Mouse (Mus musculus): ENCODE measurements around the gene Iqch. TPM values are rescaled to one million over a fixed set of nuclear protein-coding genes. Genes with fewer than 3 reads are reported as not detected.
A peak's percentile ranks its signal among the peaks of the same experiment; 100 is the strongest.

The Iqch gene
- polyA plus RNA-seq, 1 experiment from 2014 or later: 0.09 TPM

- Histone ChIP-seq H3K4me3 (ENCODE audit: low read depth, low read length) (no peak overlapping the region), H3K27ac (ENCODE audit: low read depth) (no peak overlapping the region), H3K4me1 (ENCODE audit: insufficient read depth) (peaks cover 22% of the 10 kb centered on the region), H3K4me2 (ENCODE audit: low read depth, low read length) (no peak overlapping the region), H3K36me3 (replicated peaks; ENCODE audit: insufficient read depth, low read length) (no peaks in the 10 kb centered on the region; the same call in 1 of the 2 replicates), H3K9me3 (ENCODE audit: low read length) (no peaks in the 10 kb centered on the region), H3K27me3 (ENCODE audit: insufficient read depth, low read length) (no peaks in the 10 kb centered on the region), H3K9ac (replicated peaks) (no peak overlapping the region)
- no peak for DNase-seq
- TF ChIP-seq CTCF (IDR thresholded peaks at IDR 0.05; ENCODE audit: low read depth) (no peak), EP300 (IDR thresholded peaks at IDR 0.05; ENCODE audit: low read depth) (no peak)
- 81% methylated on average over 8 of the region's 8 CpGs for WGBS (ENCODE audit: insufficient replicate concordance)
- ATAC-seq: no peak
These were observed 7.0 kb upstream of the Iqch start for GRCm38 (mm10) chr9:63609246-63609645.

GRCm38 (mm10) chr9:63608006-63608405 lies 5.7 kb upstream of the Iqch start:
- 85% methylated on average over 6 of the region's 6 CpGs for WGBS (ENCODE audit: insufficient replicate concordance)
- no peak for ATAC-seq

GRCm38 (mm10) chr9:63606594-63606993 lies 4.3 kb upstream of the Iqch start:
- no peaks in the 10 kb centered on the region for H3K9me3 ChIP-seq (ENCODE audit: low read length)
- H3K4me1 ChIP-seq (ENCODE audit: insufficient read depth): peaks cover 17% of the 10 kb centered on the region
- H3K4me2 ChIP-seq (ENCODE audit: low read depth, low read length): no peak overlapping the region
- no peak for ATAC-seq
- H3K36me3 ChIP-seq (replicated peaks; ENCODE audit: insufficient read depth, low read length): no peaks in the 10 kb centered on the region; the same call in 1 of the 2 replicates
- H3K9ac ChIP-seq (replicated peaks): no peak overlapping the region
- no peak overlapping the region for H3K27ac ChIP-seq (ENCODE audit: low read depth)
- H3K4me3 ChIP-seq (ENCODE audit: low read depth, low read length): no peak overlapping the region
- 69% methylated on average over 2 of the region's 2 CpGs for WGBS (ENCODE audit: insufficient replicate concordance)
- peak; percentile 46 for TF ChIP-seq CTCF (IDR thresholded peaks at IDR 0.05; ENCODE audit: low read depth)
- no peak for TF ChIP-seq EP300 (IDR thresholded peaks at IDR 0.05; ENCODE audit: low read depth)
- peak; percentile 31 for DNase-seq
- H3K27me3 ChIP-seq (ENCODE audit: insufficient read depth, low read length): no peaks in the 10 kb centered on the region

More at GRCm38 (mm10) chr9:63608006-63608405, 5.7 kb upstream of the Iqch start:
- H3K9me3 ChIP-seq (ENCODE audit: low read length): no peaks in the 10 kb centered on the region
- H3K36me3 ChIP-seq (replicated peaks; ENCODE audit: insufficient read depth, low read length): no peaks in the 10 kb centered on the region; the same call in 1 of the 2 replicates
- no peak overlapping the region for H3K9ac ChIP-seq (replicated peaks)
- peaks cover 24% of the 10 kb centered on the region for H3K4me1 ChIP-seq (ENCODE audit: insufficient read depth)
- no peak for DNase-seq
- H3K4me3 ChIP-seq (ENCODE audit: low read depth, low read length): no peak overlapping the region
- no peaks in the 10 kb centered on the region for H3K27me3 ChIP-seq (ENCODE audit: insufficient read depth, low read length)
- no peak overlapping the region for H3K27ac ChIP-seq (ENCODE audit: low read depth)
- no peak for TF ChIP-seq CTCF (IDR thresholded peaks at IDR 0.05; ENCODE audit: low read depth)
- TF ChIP-seq EP300 (IDR thresholded peaks at IDR 0.05; ENCODE audit: low read depth): no peak
- H3K4me2 ChIP-seq (ENCODE audit: low read depth, low read length): no peak overlapping the region

GRCm38 (mm10) chr9:63603849-63604248 lies 1.6 kb upstream of the Iqch start:
- peak overlapping the region; percentile 95 for H3K4me3 ChIP-seq (ENCODE audit: low read depth, low read length)
- no peak for ATAC-seq

GRCm38 (mm10) chr9:63596660-63597059 lies 5.6 kb downstream of the Iqch start:
- H3K4me3 ChIP-seq (ENCODE audit: low read depth, low read length): no peak overlapping the region
- no peaks in the 10 kb centered on the region for H3K36me3 ChIP-seq (replicated peaks; ENCODE audit: insufficient read depth, low read length)
- no peaks in the 10 kb centered on the region for H3K27me3 ChIP-seq (ENCODE audit: insufficient read depth, low read length)
- no peak for ATAC-seq
- no peak overlapping the region for H3K4me2 ChIP-seq (ENCODE audit: low read depth, low read length)
- no peaks in the 10 kb centered on the region for H3K4me1 ChIP-seq (ENCODE audit: insufficient read depth)
- 78% methylated on average over 9 of the region's 9 CpGs for WGBS (ENCODE audit: insufficient replicate concordance)
- H3K9ac ChIP-seq (replicated peaks): no peak overlapping the region
- no peaks in the 10 kb centered on the region for H3K9me3 ChIP-seq (ENCODE audit: low read length)
- peak; percentile 24 for DNase-seq
- no peak for TF ChIP-seq CTCF (IDR thresholded peaks at IDR 0.05; ENCODE audit: low read depth)
- TF ChIP-seq EP300 (IDR thresholded peaks at IDR 0.05; ENCODE audit: low read depth): no peak
- H3K27ac ChIP-seq (ENCODE audit: low read depth): no peak overlapping the region

More at GRCm38 (mm10) chr9:63603849-63604248, 1.6 kb upstream of the Iqch start:
- Histone ChIP-seq H3K27ac (ENCODE audit: low read depth) (0 out of 2 replicates have a peak overlapping the region, but pooled peaks have one; percentile 25), H3K9ac (replicated peaks) (peak overlapping the region; percentile 94; the same call in 1 of the 2 replicates), H3K36me3 (replicated peaks; ENCODE audit: insufficient read depth, low read length) (no peaks in the 10 kb centered on the region; the same call in 1 of the 2 replicates), H3K27me3 (ENCODE audit: insufficient read depth, low read length) (no peaks in the 10 kb centered on the region), H3K4me2 (ENCODE audit: low read depth, low read length) (peak overlapping the region; percentile 82), H3K9me3 (ENCODE audit: low read length) (no peaks in the 10 kb centered on the region), H3K4me1 (ENCODE audit: insufficient read depth) (peaks cover 17% of the 10 kb centered on the region)
- WGBS (ENCODE audit: insufficient replicate concordance): 30% methylated on average over 6 of the region's 6 CpGs
- peak; percentile 30 for DNase-seq
- TF ChIP-seq CTCF (IDR thresholded peaks at IDR 0.05; ENCODE audit: low read depth): no peak
- TF ChIP-seq EP300 (IDR thresholded peaks at IDR 0.05; ENCODE audit: low read depth): no peak

- H3K27ac ChIP-seq (ENCODE audit: low read depth): no peak overlapping the region
- no peak overlapping the region for H3K4me3 ChIP-seq (ENCODE audit: low read depth, low read length)
- H3K36me3 ChIP-seq (replicated peaks; ENCODE audit: insufficient read depth, low read length): no peaks in the 10 kb centered on the region
- TF ChIP-seq CTCF (IDR thresholded peaks at IDR 0.05; ENCODE audit: low read depth) (no peak), EP300 (IDR thresholded peaks at IDR 0.05; ENCODE audit: low read depth) (no peak)
- no peaks in the 10 kb centered on the region for H3K9me3 ChIP-seq (ENCODE audit: low read length)
- no peaks in the 10 kb centered on the region for H3K27me3 ChIP-seq (ENCODE audit: insufficient read depth, low read length)
- no peaks in the 10 kb centered on the region for H3K4me1 ChIP-seq (ENCODE audit: insufficient read depth)
- H3K4me2 ChIP-seq (ENCODE audit: low read depth, low read length): no peak overlapping the region
- ATAC-seq (no peak), DNase-seq (no peak)
- no peak overlapping the region for H3K9ac ChIP-seq (replicated peaks)
- WGBS (ENCODE audit: insufficient replicate concordance): 65% methylated on average over 8 of the region's 8 CpGs
These were observed 6.6 kb downstream of the Iqch start for GRCm38 (mm10) chr9:63595652-63596051.

Measured in liver, postnatal 0 days (tissue).